Mouse (Mus musculus) gastrocnemius, adult 8-10 months (tissue): Measurements from ENCODE around the gene Tmem98. TPM values are rescaled to one million over a fixed set of nuclear protein-coding genes. Genes with fewer than 3 reads are reported as not detected.

Experiments used
- DNase-seq, 2 experiments: peaks; one replicate each; pipeline ENCODE4 v3.0.0; 2022; ENCODE audit warnings: low spot score in 2 of 2
- total RNA-seq, 4 experiments: library from RNA; stranded (reverse); gene quantifications; 2 replicates each; pipeline ENCODE4 v1.2.4; 2022

The Tmem98 gene
- 1 to 10 TPM in 1 of 4 experiments, under 1 TPM in 3; 0.24 to 1.4 (median 0.77) TPM for total RNA-seq

DNA sequence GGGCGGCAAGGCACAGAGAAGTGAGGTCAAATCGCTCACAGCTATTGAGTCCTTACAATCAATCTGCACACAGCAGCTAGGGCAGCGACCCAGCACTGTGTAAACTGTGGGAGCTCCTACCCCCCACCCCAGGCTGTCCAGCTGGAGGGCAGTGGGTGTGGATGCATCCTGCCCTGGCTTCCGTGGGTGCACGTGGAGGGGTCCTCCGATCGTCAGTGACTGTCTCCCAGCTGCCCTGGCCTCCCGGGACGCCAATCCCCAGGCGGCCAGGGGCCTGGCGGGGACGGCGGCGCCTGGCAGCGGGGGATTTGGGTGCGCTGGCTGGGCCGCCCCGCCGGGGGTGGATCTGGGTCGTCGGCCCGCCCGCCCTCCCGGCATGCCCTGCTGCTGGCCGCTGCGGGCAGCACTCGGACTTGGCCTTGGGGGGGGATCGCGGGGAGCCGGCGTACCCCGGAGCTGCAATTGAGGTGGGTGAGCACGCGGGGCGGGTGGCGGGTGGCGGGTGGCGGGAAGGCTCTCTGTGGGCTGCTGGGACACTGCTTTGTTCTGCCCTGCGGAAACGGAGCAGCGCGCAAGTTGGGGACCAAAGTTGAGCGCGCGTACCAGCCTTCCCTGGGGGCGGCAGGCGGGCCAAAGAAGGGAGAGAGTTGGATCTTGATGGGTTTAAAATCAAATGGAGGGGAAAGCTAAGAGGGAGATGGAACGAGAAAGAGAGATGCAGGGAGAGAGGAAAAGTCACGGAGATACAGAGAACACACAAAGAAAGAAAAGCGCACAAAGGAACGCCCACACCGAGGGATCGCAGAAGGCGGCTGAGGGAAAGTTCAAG lies at the start of gene Tmem98:
Gene Tmem98, plus strand, starts transcription at position 183 of the 829 bp plus-strand sequence.
- no peak for DNase-seq

DNA sequence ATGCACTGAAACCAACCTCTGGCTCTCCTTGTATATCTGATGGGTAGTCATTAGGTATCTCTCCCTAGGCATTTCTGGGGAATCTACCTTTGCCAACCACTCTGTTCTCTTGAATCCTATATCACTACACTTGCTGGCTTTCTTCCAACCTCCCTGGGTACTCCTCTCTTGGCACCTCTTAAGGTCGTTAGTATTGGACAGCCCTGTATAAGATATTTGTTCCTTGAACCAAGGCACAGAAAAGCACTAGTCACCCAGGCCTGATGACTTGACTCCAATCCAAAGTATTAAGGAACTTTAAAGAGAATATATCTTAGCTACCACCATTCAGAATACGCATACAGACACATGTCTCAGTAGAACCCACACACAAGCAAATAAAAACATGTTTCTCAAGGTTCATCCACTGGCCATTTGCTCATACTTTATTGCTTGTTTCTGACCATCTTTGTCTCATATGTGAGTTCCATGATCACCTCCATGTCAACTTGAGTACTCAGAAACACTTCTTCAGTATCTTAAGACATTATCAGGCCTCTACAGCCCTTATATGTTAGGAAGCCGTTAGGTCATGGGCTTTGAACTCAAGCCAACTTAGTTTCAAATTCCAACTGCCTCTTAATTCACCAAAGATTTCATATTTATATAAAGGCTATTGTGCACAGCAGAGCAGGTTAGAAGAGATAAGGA lies 48.5 kb upstream of the Tmem98 start:
- no peak for DNase-seq

DNA sequence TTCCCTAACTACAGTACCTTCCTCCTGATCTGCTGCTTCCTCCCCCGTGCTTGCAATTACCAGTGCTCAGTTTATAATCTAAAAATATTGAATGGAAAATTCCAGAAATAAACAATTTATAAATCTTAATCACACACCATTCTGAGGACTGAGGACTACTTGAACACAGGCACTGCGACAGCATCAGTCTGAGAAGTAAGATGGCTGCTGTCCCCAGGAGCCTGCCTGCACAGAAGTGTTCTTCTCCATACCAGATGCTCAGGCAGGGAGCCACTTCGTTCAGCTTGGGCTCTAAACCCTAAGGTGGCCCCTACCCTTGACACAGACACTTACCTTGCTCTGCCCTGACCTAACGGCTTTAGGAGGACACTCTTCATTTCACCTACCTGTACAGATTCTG lies 47.9 kb upstream of the Tmem98 start:
- DNase-seq = no peak

DNA sequence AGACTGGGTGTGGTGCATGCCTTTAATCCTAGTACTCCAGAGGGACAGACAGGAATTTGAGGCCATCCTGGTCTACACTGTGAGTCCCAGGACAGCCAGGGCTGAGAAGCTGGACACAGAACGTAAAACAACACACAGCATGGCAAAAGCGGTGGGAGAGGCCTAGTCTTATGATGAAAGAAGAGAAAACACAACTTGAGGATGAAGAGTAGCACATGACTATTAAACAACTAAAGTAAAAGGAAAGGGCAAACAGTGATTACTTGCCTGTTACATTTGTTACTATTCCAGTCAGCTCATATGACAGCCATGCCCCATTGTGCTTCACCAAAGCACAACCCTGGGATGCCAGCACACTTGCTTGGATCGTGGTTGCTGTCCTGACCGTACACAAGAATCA lies 43.9 kb upstream of the Tmem98 start:
- no peak for DNase-seq

DNA sequence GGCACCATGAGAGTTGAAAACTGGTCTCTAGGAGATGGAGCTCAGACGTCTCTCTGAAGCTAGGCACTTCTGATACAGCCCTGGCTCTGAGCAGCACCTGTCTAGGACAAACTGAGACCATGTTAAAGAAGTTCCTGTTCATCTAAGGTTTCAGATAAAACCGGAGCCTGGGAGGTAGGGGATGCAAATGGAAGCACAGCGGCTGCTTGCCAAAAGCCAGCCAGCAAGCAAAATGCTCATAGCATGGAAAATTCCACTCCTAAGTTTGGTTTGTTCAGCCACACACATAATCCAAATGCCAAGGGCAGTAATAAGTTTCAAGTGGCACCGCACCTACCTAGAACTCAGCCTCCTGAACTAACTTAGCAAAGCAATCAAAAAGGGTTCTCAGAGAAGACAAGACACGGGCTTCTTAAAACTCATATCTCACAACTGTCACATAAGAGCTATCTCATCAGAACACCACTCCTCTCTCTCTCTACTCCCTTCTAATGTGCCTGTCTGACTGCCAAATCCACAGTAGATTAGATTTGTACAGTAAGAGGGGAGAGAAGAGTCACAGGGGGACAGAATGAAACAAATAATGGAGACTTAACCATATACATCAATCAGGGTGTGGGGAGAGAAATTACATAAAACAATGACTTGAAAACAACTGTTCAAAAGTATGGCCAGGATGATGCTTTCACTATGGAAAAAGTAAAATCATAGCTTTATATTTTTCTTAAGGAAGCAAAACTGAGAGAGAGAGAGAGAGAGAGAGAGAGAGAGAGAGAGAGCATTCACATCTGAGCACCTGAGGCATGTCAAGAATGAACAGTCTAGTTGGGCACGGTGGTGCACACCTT lies 43.3 kb upstream of the Tmem98 start:
- DNase-seq = no peak

DNA sequence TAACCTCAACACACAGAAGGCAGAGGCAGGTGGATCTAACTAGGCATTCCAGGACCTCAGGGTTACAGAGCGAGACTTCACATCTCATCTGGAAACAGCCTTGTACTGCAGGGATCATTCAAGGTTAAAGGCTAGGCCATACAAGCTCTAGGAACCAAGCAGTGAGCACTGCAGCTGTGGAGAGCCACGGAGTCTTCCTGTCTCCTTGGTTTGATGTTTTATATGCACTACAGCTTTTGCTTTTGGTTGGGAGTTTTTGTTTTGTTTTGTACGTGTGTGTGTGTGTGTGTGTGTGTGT lies 42.7 kb upstream of the Tmem98 start:
- DNase-seq = no peak

DNA sequence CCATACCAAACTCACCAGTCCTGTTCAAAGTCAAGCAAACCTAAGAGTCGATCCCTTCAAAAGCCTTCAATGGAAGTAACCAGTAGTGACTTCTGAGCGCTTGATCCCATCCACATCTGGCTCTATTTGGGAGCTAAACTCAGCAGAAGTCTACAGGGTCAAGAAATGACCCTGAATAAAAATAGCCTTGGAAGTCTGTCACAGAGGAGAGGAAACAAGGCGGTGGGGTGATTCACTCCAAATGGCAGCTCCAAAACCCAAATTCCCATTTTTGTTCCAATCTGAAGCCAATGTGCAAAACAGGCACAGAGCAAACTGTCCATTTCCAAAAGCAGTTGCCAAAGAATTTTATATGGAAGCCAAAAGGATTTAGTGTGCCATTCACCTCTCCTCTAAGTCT lies 38.8 kb upstream of the Tmem98 start:
- DNase-seq = no peak

DNA sequence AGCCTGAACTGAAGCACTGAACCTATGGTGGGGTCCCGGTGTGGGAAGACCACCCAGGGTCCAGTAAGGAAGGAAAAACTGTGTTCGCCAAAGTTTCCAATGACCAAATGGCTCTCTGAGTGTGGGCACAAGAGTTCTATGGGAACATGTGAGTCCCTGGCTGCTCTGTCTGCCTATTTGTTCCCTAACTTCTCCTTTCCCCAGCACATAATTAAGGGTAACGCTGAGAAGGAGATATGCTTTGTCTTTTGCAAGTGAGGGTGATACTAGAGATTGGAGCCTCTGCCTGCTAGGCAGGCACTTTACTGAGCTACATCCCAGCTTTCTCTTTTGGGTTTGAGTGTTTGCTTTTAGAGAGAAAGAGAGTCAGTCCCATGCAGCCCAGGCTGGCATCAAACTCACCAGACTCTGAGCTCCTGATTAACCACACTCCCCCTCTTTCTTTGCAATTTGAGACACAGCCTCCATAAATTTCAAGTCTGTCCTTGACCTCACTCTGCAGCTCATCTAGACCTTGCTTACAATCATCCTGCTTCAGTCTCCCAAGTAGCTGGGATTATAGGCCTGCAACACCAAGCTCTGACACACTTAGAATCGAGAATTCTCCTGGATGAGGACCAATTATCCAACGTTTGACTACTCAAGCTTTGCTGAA lies 38.3 kb upstream of the Tmem98 start:
- no peak for DNase-seq

DNA sequence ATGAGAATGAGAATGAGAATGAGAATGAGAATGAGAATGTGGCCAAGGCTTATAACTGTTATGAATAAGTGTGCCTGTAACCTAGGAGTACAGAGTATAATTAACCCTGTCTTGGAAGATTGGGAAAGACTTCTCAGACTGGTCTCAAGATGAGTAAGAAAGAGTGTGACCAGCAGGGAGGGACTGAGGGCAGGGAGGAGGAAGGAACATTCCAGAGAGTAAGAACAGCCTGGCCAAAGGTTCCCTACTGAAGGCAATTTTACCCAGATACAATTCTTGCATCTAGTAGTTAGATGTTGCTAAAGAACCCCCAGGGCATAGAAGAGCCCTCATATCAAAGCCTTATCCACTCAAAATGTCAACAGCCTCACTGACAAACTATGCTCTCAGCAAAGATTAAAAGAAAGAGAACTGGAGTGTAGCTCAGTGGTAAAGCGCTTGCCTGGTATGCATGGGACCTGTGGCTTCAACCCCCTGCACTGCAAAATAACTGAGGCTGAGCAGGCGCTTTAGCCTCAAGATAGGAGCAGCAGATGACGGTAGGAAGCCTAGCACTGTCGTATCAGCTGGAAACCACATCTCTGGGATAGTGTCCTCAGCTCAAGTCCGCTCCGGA lies 37.3 kb upstream of the Tmem98 start:
- DNase-seq = no peak

DNA sequence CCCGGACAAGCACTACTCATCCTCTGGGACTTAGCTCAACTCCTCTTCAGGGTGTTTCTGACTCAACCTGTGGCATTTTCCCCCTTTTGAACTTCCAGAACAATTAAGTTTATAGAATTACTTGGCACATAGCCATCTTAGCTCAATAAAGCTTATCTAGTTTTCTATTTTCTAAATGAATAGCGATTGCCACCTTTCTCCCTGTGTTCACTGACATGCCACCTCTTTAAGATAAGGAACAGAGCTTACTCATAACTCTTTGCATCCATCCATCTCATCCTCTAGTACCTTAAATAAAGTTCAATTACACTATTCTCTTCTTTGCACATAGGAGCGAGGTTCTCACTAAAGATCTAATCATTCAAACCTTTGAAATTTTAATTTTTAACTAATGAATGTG lies 34.4 kb upstream of the Tmem98 start:
- no peak for DNase-seq

DNA sequence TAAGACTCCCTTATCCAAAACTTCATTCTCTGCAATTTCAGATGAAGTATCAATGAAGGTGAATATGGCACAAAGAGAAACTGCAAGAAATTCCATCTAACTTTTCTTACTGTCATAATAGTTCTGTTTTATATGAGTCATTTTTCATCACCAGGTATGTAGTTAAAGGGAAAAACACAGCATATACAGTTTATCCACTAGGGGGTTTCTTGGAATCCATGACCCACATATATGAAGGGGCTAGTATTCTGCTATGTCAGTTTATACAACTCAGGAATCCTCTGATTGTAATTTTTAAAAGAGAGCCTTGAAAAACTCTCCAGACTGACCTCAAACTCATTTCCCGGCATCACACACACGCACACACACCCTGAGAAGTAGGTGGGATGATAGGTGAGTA lies 32.3 kb upstream of the Tmem98 start:
- DNase-seq = no peak

DNA sequence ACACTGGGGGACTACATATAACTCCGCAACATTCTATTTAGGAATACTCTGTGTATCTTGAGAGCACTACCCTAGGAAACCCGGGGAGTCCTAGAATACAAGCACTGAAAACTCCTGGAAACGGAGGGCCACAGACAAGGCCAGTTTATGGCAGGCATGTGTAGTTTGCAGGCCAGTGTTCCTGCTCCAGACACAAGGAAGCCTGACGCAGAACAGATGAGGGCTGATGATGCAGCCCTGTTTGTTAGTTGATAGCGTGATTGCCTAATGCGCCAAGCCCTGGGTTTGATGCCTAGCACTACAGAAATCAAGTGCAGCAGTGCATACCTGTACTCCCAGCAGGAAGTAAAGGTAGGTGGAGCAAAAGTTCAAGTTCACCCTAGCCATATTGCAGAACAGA lies 31.8 kb upstream of the Tmem98 start:
- no peak for DNase-seq

DNA sequence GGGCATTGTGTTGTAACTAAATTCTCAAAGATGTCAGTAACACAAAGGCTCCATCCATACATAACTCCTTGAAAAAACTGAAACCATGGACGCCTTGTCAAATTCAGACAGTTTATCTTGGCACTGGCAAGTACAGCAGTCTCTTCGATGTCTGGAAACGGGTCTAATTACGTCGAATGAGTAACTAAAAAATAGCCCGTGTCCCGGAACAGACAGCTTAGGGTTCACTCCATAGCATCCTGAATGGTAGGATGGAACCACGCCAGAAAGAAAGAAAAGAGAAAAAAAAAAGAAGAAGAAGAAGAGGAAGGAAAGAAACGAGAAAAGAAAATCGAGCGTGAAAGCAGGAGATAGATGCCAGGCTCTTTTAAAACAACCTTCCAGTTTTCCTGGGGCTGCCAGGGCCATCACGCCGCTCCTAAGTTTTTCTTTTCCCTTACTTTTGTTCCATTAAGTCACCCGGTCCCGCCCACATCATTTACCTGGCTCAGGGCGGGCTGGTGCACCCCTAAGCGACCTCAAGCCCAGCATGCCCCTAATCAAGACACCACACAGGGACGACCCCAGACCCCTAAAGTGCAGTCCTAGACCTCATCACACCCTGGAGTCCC lies 31.0 kb upstream of the Tmem98 start:
- DNase-seq = no peak

DNA sequence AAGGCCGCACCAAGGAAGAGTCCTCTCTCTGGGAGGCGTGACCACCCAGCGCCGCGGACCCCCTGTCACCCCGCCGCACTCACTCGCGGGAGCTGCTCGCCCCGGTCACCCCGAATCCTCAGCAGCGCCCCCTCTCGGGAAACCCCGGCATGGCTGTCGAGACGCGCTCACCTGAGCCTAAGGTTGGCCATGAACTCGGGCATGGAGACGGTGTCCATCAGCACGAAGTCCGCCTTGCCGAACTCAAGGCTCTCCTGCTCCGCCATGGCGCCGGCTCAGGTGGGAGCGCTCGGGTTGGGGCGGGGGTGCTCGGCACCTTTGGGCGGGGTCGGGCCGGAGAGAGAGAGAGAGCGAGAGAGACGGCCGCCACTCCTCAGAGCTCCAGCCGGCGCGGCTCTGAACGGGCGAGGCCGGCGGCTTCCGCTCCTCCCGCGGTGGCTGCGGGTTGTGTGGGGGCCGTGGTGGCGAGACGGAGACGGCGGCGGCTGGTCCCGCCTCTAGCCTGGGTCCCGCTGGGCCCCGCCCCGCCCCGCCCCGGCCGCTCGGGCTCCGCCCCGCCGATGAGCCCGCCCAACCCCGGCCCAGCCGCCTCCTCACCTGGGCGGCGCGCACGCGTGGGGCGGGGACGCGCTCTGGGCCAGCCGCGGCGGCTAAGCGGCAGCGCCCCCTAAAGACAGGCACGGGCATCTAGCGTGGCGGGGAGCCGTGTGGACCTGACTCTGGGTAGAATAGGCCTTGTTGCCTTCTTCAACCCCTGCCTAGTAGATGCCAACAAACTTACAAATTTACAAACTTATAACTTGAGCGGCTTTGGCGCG lies 30.2 kb upstream of the Tmem98 start, which contains the start of gene Myo1d:
Gene Myo1d, minus strand, starts transcription at position 499 of the 818 bp plus-strand sequence.
- DNase-seq = peak; percentile 48 to 78

DNA sequence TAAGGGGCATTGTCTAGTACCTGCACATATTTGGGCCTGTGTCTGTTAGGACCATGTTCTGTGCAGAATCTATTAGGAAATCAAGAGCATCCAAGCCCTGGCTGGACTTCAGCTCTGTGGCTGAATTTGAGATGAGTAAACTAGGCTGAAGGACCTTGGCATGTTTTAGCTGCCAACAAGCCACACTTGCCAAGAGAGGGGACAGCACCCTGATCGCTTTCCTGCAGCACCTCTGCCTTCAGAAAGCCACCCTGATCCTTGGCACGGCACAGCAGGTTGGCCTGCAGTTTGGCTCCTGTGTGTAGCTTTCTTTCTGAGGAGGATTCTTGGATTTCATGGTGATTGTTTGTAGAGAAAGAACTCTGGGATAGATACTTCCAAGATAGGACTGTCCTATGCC lies 28.4 kb upstream of the Tmem98 start:
- DNase-seq = no peak

DNA sequence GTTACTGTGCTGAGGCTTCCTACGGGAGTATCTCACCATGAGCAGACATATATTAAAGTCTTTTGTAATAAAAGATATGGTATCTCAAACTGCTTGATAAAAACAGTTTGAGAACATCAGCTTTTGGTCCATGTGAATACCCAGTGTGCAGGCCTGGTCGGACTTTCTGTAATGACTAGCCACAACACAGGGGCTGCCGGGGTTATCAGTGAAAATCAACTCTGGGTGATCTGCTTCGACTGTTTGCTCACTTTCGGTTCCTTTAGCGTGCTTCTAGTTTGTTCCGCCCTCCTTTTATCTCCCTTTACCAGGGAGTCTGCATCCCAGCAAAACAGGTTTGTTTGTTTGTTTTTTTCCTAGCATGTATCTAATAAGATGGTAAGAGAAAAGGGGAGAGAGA lies 26.5 kb upstream of the Tmem98 start:
- DNase-seq = no peak

DNA sequence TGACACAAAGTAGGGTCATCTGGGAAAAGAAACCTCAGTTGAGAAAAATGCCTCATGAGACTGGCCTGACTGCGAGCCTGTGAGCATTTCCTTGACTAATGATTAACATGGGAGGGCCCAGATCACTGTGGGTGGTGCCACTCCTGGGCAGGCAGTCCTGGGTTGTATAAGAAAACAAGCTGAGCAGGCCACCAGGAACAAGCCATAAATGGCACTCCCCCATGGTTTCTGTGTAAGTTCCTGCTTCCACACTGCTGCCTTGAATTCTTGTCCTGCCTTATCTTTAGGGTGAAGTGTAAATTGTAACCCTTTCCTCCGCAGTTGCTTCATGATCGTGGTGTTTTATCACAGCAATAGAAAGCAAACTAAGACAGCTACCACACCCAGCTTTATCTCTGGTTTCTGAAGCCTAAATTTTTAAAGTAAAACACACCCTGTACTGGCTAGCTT lies 25.7 kb upstream of the Tmem98 start:
- no peak for DNase-seq

DNA sequence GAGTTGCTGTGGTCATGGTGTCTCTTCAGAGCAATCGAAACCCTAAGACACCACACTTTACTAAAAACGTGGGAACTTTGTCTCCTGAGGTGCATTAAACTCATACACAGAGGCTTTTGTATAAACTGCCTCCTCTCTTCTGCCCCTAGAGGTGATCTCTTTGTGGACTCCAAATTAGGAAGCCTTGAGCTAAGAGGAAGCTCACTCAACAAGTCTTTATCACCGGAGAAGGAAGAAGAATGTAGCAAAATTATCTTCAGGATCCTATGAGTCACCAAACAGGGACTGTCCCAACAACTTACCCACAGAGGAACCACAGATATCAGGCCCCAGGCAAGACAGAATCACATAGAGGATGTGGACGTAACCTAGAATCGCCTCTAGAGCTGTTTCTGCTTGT lies 24.3 kb upstream of the Tmem98 start:
- no peak for DNase-seq

DNA sequence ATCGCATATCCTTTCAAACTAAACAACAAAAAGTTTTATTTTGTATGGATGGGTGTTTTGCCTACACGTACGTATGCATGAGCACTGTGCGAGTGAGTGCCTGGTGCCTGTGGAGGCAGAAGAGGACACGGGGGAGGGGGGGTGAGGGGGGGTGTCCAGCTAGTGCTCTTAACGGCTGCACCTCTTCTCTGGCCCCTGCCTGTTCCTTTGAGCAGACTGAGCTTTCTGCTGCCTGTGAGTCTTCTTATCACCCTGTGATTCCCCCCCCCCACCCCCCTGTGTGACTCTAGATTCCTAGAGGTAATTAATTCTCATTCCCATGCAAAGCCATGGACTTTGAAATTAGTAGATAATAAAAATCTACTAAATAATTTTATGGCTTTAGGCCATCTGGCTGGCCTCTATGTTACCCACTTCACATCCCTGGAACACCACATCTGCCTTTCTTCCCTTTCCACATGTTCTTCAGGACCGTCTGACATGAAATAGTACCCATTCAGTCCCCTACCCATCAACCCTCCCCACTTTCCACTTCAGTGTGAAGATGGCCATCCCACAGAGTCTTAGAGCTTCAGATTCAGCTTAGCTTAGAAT lies 20.2 kb upstream of the Tmem98 start:
- no peak for DNase-seq
